Mouse (Mus musculus) neutrophil, adult 83 days (primary cell): ENCODE data around the gene Lipo4. TPM values are rescaled to one million over a fixed set of nuclear protein-coding genes. Genes with fewer than 3 reads are reported as not detected.

Source experiments
- total RNA-seq, 2 experiments: library from RNA; stranded (reverse); gene quantifications; one replicate each; pipeline ENCODE4 v1.2.4; 2023

The Lipo4 gene
- total RNA-seq = not detected

DNA sequence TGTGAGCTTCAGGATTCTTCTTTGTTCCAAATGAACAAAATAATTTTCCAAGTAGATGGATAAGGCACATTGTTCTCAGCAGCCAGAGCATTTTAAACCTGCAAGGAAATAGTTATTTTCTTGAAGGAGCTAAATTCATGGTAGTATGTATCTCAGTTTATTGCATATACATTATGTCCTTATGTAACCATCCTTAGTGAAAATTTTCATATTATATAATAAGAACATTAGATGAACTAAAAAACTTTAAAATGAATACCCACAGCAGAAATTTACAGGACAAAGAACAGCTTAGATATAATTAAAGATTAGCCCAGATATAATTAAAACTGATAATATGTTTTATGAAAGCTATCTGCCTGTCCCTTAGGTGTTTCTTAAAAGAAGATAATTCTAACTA, at the start of gene Lipo4:
Lipo4 (minus strand) TSS at position 101 of the 400 bp plus-strand sequence.

Other genes with a start within 250 kb of the Lipo4 start
- 1 to 10 TPM; 2.1 to 2.6 TPM for gene Rnls, start 125.5 kb downstream of the Lipo4 start, total RNA-seq
- gene Gm8978, start 107.5 kb upstream of the Lipo4 start, total RNA-seq = not detected
- not detected for gene Lipo2, start 233.6 kb upstream of the Lipo4 start, total RNA-seq
- gene Lipo3, start 244.2 kb upstream of the Lipo4 start, total RNA-seq = 1 to 10 TPM; 2.4 to 2.8 TPM